In the genomic region with DNA sequence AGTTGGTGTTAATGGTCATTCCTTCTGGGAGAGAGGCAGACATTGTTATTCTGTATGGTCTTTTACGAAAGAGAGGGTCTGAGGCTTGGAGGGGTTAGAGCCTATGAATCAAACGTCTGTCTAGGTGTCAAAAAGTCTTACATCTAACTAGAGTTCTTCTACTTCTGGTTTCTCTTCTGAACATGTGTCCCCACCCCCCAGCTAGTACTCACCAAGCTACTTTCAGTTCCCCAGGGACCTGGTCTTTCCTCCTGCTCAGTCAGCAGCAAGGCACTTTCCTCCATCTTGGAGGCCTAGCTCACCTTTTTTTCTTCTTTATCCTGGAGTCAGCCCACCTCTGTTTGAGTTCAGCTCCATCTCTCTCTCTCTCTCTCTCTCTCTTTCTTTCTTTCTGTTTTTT, we compare ENCODE assay signal across 8 mouse cellular contexts. TPM values are rescaled to one million over a fixed set of nuclear protein-coding genes. Genes with fewer than 3 reads are reported as not detected.
DNase-seq lines count a peak whose midpoint lies in the region; ATAC-seq lines count a peak whose summit lies in the region.

No protein-coding gene starts in this region.

- 66% methylated on average over 2 of the region's 2 CpGs for WGBS in kidney, embryonic 16.5 days
- WGBS in forebrain, embryonic 14.5 days: 87% methylated on average over 2 of the region's 2 CpGs
- 88% methylated on average over 2 of the region's 2 CpGs for WGBS in midbrain, embryonic 12.5 days

- peak overlapping the region; percentile 64; the same call in 1 of the 2 replicates for H3K4me2 ChIP-seq in kidney, embryonic 16.5 days (replicated peaks; ENCODE audit: low read depth, low read length)
- peak overlapping the region; percentile 64 for H3K4me2 ChIP-seq in forebrain, embryonic 14.5 days (ENCODE audit: low read length)
- peak overlapping the region; percentile 61 for H3K4me2 ChIP-seq in midbrain, embryonic 12.5 days (replicated peaks)

- H3K27me3 ChIP-seq in kidney, embryonic 16.5 days (ENCODE audit: insufficient read depth, low read length): no peaks in the 10 kb centered on the region
- no peaks in the 10 kb centered on the region for H3K27me3 ChIP-seq in forebrain, embryonic 14.5 days (replicated peaks; ENCODE audit: control insufficient read depth, insufficient read depth, low read length)
- H3K27me3 ChIP-seq in midbrain, embryonic 12.5 days: no peaks in the 10 kb centered on the region

- H3K9ac ChIP-seq in kidney, embryonic 16.5 days (replicated peaks; ENCODE audit: low read length): no peak overlapping the region
- peak overlapping the region; percentile 57; the same call in 1 of the 2 replicates for H3K9ac ChIP-seq in forebrain, embryonic 14.5 days (ENCODE audit: low read length)
- H3K9ac ChIP-seq in midbrain, embryonic 12.5 days (replicated peaks): peak overlapping the region; percentile 49; the same call in 1 of the 2 replicates

- peaks cover 8% of the 10 kb centered on the region; the same call in 1 of the 2 replicates for H3K4me1 ChIP-seq in kidney, embryonic 16.5 days (ENCODE audit: insufficient read depth, low read length)
- peaks cover 11% of the 10 kb centered on the region for H3K4me1 ChIP-seq in forebrain, embryonic 14.5 days (ENCODE audit: control insufficient read depth, insufficient read depth, low read length)
- H3K4me1 ChIP-seq in midbrain, embryonic 12.5 days: peaks cover 10% of the 10 kb centered on the region; the same call in 1 of the 2 replicates

- DNase-seq in kidney, postnatal 10 days: no peak
- no peak for DNase-seq in forebrain, embryonic 14.5 days (ENCODE audit: low spot score)
- DNase-seq in kidney, postnatal 14 days: peak; percentile 28
- DNase-seq in embryo, embryonic 10 days (ENCODE audit: low spot score): no peak
- no peak for DNase-seq in urinary bladder, postnatal 14 days (ENCODE audit: low spot score)
- DNase-seq in thymus, postnatal 4 days: no peak

- H3K27ac ChIP-seq in kidney, embryonic 16.5 days (ENCODE audit: low read length): no peak overlapping the region
- no peak overlapping the region; the same call in 1 of the 2 replicates for H3K27ac ChIP-seq in forebrain, embryonic 14.5 days (ENCODE audit: low read depth, low read length)
- peak overlapping the region; percentile 78; the same call in 1 of the 2 replicates for H3K27ac ChIP-seq in midbrain, embryonic 12.5 days (replicated peaks)

- H3K9me3 ChIP-seq in kidney, embryonic 16.5 days (ENCODE audit: low read length): no peaks in the 10 kb centered on the region
- no peaks in the 10 kb centered on the region for H3K9me3 ChIP-seq in forebrain, embryonic 14.5 days (replicated peaks; ENCODE audit: control insufficient read depth, low read length)
- no peaks in the 10 kb centered on the region for H3K9me3 ChIP-seq in midbrain, embryonic 12.5 days

- H3K4me3 ChIP-seq in kidney, embryonic 16.5 days (ENCODE audit: low read length): peak overlapping the region; percentile 42
- peak overlapping the region; percentile 31 for H3K4me3 ChIP-seq in forebrain, embryonic 14.5 days (ENCODE audit: low read depth, low read length)
- H3K4me3 ChIP-seq in midbrain, embryonic 12.5 days: peak overlapping the region; percentile 37

- no peaks in the 10 kb centered on the region for H3K36me3 ChIP-seq in kidney, embryonic 16.5 days (ENCODE audit: insufficient read depth, low read length)
- H3K36me3 ChIP-seq in forebrain, embryonic 14.5 days (ENCODE audit: control insufficient read depth, insufficient read depth, low read length): no peaks in the 10 kb centered on the region
- no peaks in the 10 kb centered on the region for H3K36me3 ChIP-seq in midbrain, embryonic 12.5 days

- ATAC-seq in kidney, embryonic 16.5 days (ENCODE audit: low FRiP score, low TSS enrichment): no peak
- ATAC-seq in forebrain, embryonic 14.5 days: no peak
- no peak for ATAC-seq in midbrain, embryonic 12.5 days (ENCODE audit: low FRiP score, low read depth)

RNA-seq across cellular contexts. Expression of gene Entpd1, which starts 48.9 kb away (rescaled TPM):
- 6.6 and 8.9 TPM in 2 replicates for polyA plus RNA-seq in kidney, embryonic 16.5 days (2015; fragmentation: Nextera tagmentation; extraction: Ambion mirVana)
- polyA plus RNA-seq in forebrain, embryonic 14.5 days (2014; fragmentation: Nextera tagmentation; extraction: Ambion mirVana): 9.1 and 12.8 TPM in 2 replicates
- 9.8 and 10.3 TPM in 2 replicates for polyA plus RNA-seq in midbrain, embryonic 12.5 days (2016; fragmentation: Nextera tagmentation; extraction: Ambion mirVana)

RNA-seq across cellular contexts. Expression of gene Tctn3, which starts 49.1 kb away (rescaled TPM):
- 11.5 and 12.2 TPM in 2 replicates for polyA plus RNA-seq in kidney, embryonic 16.5 days (2015; fragmentation: Nextera tagmentation; extraction: Ambion mirVana)
- polyA plus RNA-seq in forebrain, embryonic 14.5 days (2014; fragmentation: Nextera tagmentation; extraction: Ambion mirVana): 9.3 and 11.5 TPM in 2 replicates
- 14.4 and 14.7 TPM in 2 replicates for polyA plus RNA-seq in midbrain, embryonic 12.5 days (2016; fragmentation: Nextera tagmentation; extraction: Ambion mirVana)
